Mouse (Mus musculus) cerebellum, adult 9-10 months (tissue): Measurements from ENCODE around the gene Gsk3a.

ENCODE experiments used
- DNase-seq: peaks from one replicate; pipeline ENCODE4 v3.0.0; 2022

The Gsk3a gene

GRCm38 (mm10) chr7:25180512-25180911, 57.1 kb downstream of the Gsk3a start:
- peak; percentile 37 for DNase-seq

- DNase-seq = peak; percentile 82
These were observed 58.0 kb downstream of the Gsk3a start, which contains the start of gene Pou2f2 for GRCm38 (mm10) chr7:25179606-25180161. TSS of gene Pou2f2 (minus strand) at chr7:25179726.

- peak; percentile 59 for DNase-seq
These were observed 58.7 kb downstream of the Gsk3a start for GRCm38 (mm10) chr7:25178787-25179605.

- DNase-seq = peak; percentile 53
These were observed 59.3 kb downstream of the Gsk3a start for GRCm38 (mm10) chr7:25178317-25178716.
